20 mouse cellular contexts compared by ENCODE assay signal in genomic region chr6:145846076-145846475, GRCm38 (mm10).
"Had no signal": no experiment of that assay in that cellular context is flagged by ENCODE, and none has a peak within 500 bp of the region (broad histone marks: within the 10 kb centered on the region; RNA-seq: fewer than 3 reads in every experiment).

No protein-coding gene starts in this region.

- H3K27me3 ChIP-seq: kidney, embryonic 15.5 days; limb, embryonic 13.5 days; liver, embryonic 12.5 days; liver, embryonic 15.5 days; lung, embryonic 15.5 days had no signal

- H3K4me1 ChIP-seq: liver, embryonic 12.5 days; liver, embryonic 15.5 days had no signal

- H3K36me3 ChIP-seq: kidney, embryonic 15.5 days; limb, embryonic 13.5 days; liver, embryonic 12.5 days; liver, embryonic 15.5 days; lung, embryonic 15.5 days had no signal

- H3K9me3 ChIP-seq: kidney, embryonic 15.5 days; limb, embryonic 13.5 days; liver, embryonic 12.5 days; liver, embryonic 15.5 days; lung, embryonic 15.5 days had no signal

- H3K4me2 ChIP-seq: kidney, embryonic 15.5 days; limb, embryonic 13.5 days; liver, embryonic 12.5 days; liver, embryonic 15.5 days; lung, embryonic 15.5 days; midbrain, embryonic 11.5 days had no signal

- H3K9ac ChIP-seq: kidney, embryonic 15.5 days; limb, embryonic 13.5 days; liver, embryonic 12.5 days; liver, embryonic 15.5 days; lung, embryonic 15.5 days had no signal

- ATAC-seq: liver, embryonic 12.5 days had no signal

- H3K4me3 ChIP-seq: kidney, embryonic 15.5 days; left cerebral cortex, adult 2 months; limb, embryonic 13.5 days; liver, embryonic 12.5 days; liver, embryonic 15.5 days; lung, embryonic 15.5 days had no signal

- DNase-seq: kidney, adult 11 months; kidney, adult 8-10 months; kidney, postnatal 10 days; kidney, postnatal 36 days; layer of hippocampus, postnatal 36 days; liver; lung, adult 18-20 months; lung, postnatal 10 days; midbrain, embryonic 14.5 days; right cerebral cortex, postnatal 14 days; right cerebral cortex, postnatal 4 days; thymus, adult 18-20 months; thymus, postnatal 14 days had no signal

- H3K27ac ChIP-seq: kidney, embryonic 15.5 days; left cerebral cortex, adult 2 months; limb, embryonic 13.5 days; liver, embryonic 12.5 days; liver, embryonic 15.5 days; lung, embryonic 15.5 days had no signal
